ENCODE assay signal across 20 mouse cellular contexts in the genomic region with DNA sequence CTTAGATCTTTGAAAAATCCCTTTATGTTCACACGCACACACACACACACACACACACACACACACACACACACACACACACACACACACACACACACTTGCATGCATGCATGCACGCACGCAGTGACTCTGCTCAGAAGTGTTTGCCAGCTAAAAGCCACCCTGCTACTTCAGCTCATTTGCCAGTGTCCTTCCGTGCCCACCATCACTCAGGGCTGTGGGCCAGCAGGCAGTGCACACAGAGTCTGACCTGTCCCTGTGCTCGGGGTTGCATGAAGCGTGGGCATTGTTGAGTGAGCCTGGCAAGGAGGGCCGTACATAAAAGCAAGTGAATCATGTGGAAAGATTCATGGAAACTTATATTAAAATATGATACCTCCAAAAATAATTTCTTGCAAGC. TPM values are rescaled to one million over a fixed set of nuclear protein-coding genes. Genes with fewer than 3 reads are reported as not detected.
A peak's percentile ranks its signal among the peaks of the same experiment; 100 is the strongest.
DNase-seq lines count a peak whose midpoint lies in the region; ATAC-seq and TF ChIP-seq lines count a peak whose summit lies in the region.
"Had no signal": no experiment of that assay in that cellular context is flagged by ENCODE, and none has a peak within 500 bp of the region (broad histone marks: within the 10 kb centered on the region; RNA-seq: fewer than 3 reads in every experiment).

No protein-coding gene starts in this region.

- H3K4me2 ChIP-seq in forebrain, postnatal 0 days (ENCODE audit: low read depth), result no peak overlapping the region
- no peak overlapping the region for H3K4me2 ChIP-seq in forebrain, embryonic 12.5 days
- H3K4me2 ChIP-seq in limb, embryonic 14.5 days (replicated peaks; ENCODE audit: low read depth, low read length, severe bottlenecking), result no peak overlapping the region
- H3K4me2 ChIP-seq: heart, embryonic 15.5 days; midbrain, embryonic 12.5 days; neural tube, embryonic 15.5 days had no signal

- TF ChIP-seq POLR2A in kidney, adult 2 months (IDR thresholded peaks at IDR 0.05; ENCODE audit: low read depth, low read length), result no peak
- no peak for TF ChIP-seq POLR2A in brain, embryonic 14.5 days (IDR thresholded peaks at IDR 0.05; ENCODE audit: borderline replicate concordance, extremely low read depth, insufficient read depth, insufficient read length, poor library complexity, severe bottlenecking)
- no peak for TF ChIP-seq POLR2A in limb, embryonic 14.5 days (IDR thresholded peaks at IDR 0.05; ENCODE audit: borderline replicate concordance, extremely low read depth, insufficient read depth, insufficient read length)

- no peak for TF ChIP-seq CTCF in forebrain, postnatal 0 days (IDR thresholded peaks at IDR 0.05; ENCODE audit: low read depth)
- no peak for TF ChIP-seq CTCF in kidney, adult 2 months (conservative IDR thresholded peaks at IDR 0.05; ENCODE audit: insufficient read depth, insufficient read length, low read depth, low read length)
- no peak for TF ChIP-seq CTCF in brain, embryonic 14.5 days (IDR thresholded peaks at IDR 0.05; ENCODE audit: borderline replicate concordance, extremely low read depth, insufficient read depth, insufficient read length)

- H3K36me3 ChIP-seq in forebrain, postnatal 0 days (ENCODE audit: insufficient read depth), result no peaks in the 10 kb centered on the region
- H3K36me3 ChIP-seq in forebrain, embryonic 12.5 days (replicated peaks), result no peaks in the 10 kb centered on the region
- H3K36me3 ChIP-seq in kidney, adult 2 months (ENCODE audit: control insufficient read depth, insufficient read depth, low read length), result no peaks in the 10 kb centered on the region
- H3K36me3 ChIP-seq in limb, embryonic 14.5 days (ENCODE audit: control insufficient read depth, insufficient read depth, low read length), result no peaks in the 10 kb centered on the region
- H3K36me3 ChIP-seq: heart, embryonic 15.5 days; midbrain, embryonic 12.5 days; neural tube, embryonic 15.5 days had no signal

- no peak overlapping the region for H3K27ac ChIP-seq in forebrain, postnatal 0 days (ENCODE audit: low read depth, low read length)
- H3K27ac ChIP-seq in forebrain, embryonic 12.5 days, result no peak overlapping the region
- H3K27ac ChIP-seq in kidney, adult 2 months (ENCODE audit: insufficient read depth, low read depth, low read length), result no peak overlapping the region
- H3K27ac ChIP-seq in limb, embryonic 14.5 days (replicated peaks; ENCODE audit: low read depth, low read length), result peak overlapping the region; percentile 55; the same call in 1 of the 2 replicates
- H3K27ac ChIP-seq: heart, embryonic 15.5 days; liver, embryonic 14.5 days; midbrain, embryonic 12.5 days; neural tube, embryonic 15.5 days had no signal

- 66% methylated on average over 7 of the region's 7 CpGs for WGBS in forebrain, postnatal 0 days
- WGBS in forebrain, embryonic 12.5 days, result 87% methylated on average over 7 of the region's 7 CpGs
- 58% methylated on average over 7 of the region's 7 CpGs for WGBS in kidney, adult 2 months
- WGBS in limb, embryonic 14.5 days, result 75% methylated on average over 7 of the region's 7 CpGs

- no peaks in the 10 kb centered on the region for H3K4me1 ChIP-seq in forebrain, postnatal 0 days (ENCODE audit: insufficient read depth)
- H3K4me1 ChIP-seq in forebrain, embryonic 12.5 days, result no peaks in the 10 kb centered on the region
- H3K4me1 ChIP-seq in kidney, adult 2 months (ENCODE audit: control insufficient read depth, insufficient read depth, low read length), result no peaks in the 10 kb centered on the region
- no peaks in the 10 kb centered on the region for H3K4me1 ChIP-seq in limb, embryonic 14.5 days (ENCODE audit: control insufficient read depth, insufficient read depth, low read length)
- H3K4me1 ChIP-seq: heart, embryonic 15.5 days; midbrain, embryonic 12.5 days; neural tube, embryonic 15.5 days had no signal

- ATAC-seq in forebrain, postnatal 0 days, result peak; percentile 51
- no peak for ATAC-seq in forebrain, embryonic 12.5 days (ENCODE audit: low FRiP score)
- ATAC-seq in limb, embryonic 14.5 days (ENCODE audit: low FRiP score, low read depth), result no peak
- ATAC-seq: activated CD4-positive, CD25-positive, alpha-beta regulatory T cell, adult 4 months; forebrain, embryonic 14.5 days; Patski had no signal

- no peaks in the 10 kb centered on the region for H3K27me3 ChIP-seq in forebrain, postnatal 0 days (ENCODE audit: insufficient read depth, low read length)
- no peaks in the 10 kb centered on the region for H3K27me3 ChIP-seq in forebrain, embryonic 12.5 days
- no peaks in the 10 kb centered on the region for H3K27me3 ChIP-seq in kidney, adult 2 months (replicated peaks; ENCODE audit: control insufficient read depth, insufficient read depth, low read length)
- H3K27me3 ChIP-seq in limb, embryonic 14.5 days (ENCODE audit: control insufficient read depth, insufficient read depth, low read length), result no peaks in the 10 kb centered on the region
- H3K27me3 ChIP-seq: heart, embryonic 15.5 days; midbrain, embryonic 12.5 days; neural tube, embryonic 15.5 days; Patski had no signal

- no peak overlapping the region for H3K4me3 ChIP-seq in forebrain, postnatal 0 days (ENCODE audit: low read depth, low read length)
- H3K4me3 ChIP-seq in forebrain, embryonic 12.5 days (replicated peaks), result no peak overlapping the region
- no peak overlapping the region for H3K4me3 ChIP-seq in kidney, adult 2 months (ENCODE audit: insufficient read depth, low read depth, low read length)
- no peak overlapping the region for H3K4me3 ChIP-seq in limb, embryonic 14.5 days (replicated peaks; ENCODE audit: low read length)
- H3K4me3 ChIP-seq: heart, embryonic 15.5 days; midbrain, embryonic 12.5 days; myocyte; neural tube, embryonic 15.5 days had no signal

- no peaks in the 10 kb centered on the region for H3K9me3 ChIP-seq in forebrain, postnatal 0 days (ENCODE audit: low read length)
- no peaks in the 10 kb centered on the region for H3K9me3 ChIP-seq in forebrain, embryonic 12.5 days
- no peaks in the 10 kb centered on the region for H3K9me3 ChIP-seq in limb, embryonic 14.5 days (ENCODE audit: control insufficient read depth, low read length)
- H3K9me3 ChIP-seq: heart, embryonic 15.5 days; midbrain, embryonic 12.5 days; neural tube, embryonic 15.5 days had no signal

- no peak overlapping the region for H3K9ac ChIP-seq in forebrain, postnatal 0 days
- H3K9ac ChIP-seq in forebrain, embryonic 12.5 days, result no peak overlapping the region
- H3K9ac ChIP-seq in limb, embryonic 14.5 days (ENCODE audit: low read depth, low read length, severe bottlenecking), result no peak overlapping the region
- H3K9ac ChIP-seq: heart, embryonic 15.5 days; liver, embryonic 14.5 days; midbrain, embryonic 12.5 days; neural tube, embryonic 15.5 days had no signal

- DNase-seq in forebrain, postnatal 0 days, result peak; percentile 7
- DNase-seq in kidney, postnatal 4 days, result peak; percentile 16 to 36
- no peak for DNase-seq in kidney, adult 2 months
- DNase-seq in brain, embryonic 14.5 days (ENCODE audit: low read depth), result peak; percentile 12
- DNase-seq in limb, embryonic 14.5 days (ENCODE audit: low spot score), result no peak
- no peak for DNase-seq in thymus, adult 18-20 months
- DNase-seq: adrenal gland, postnatal 36 days; heart, adult 18-20 months; kidney, adult 11 months; kidney, postnatal 25 days; thymus, postnatal 36 days had no signal

RNA-seq across cellular contexts. Expression of gene Cdc42ep3, which starts 49.2 kb away (rescaled TPM):
- total RNA-seq in forebrain, postnatal 0 days (2014; rRNA removed), result 38.6 and 40.9 TPM in 2 replicates
- polyA plus RNA-seq in forebrain, postnatal 0 days (2015; fragmentation: Nextera tagmentation; extraction: Ambion mirVana), result 54.0 and 54.8 TPM in 2 replicates
- polyA plus RNA-seq in forebrain, embryonic 12.5 days (2016; fragmentation: Nextera tagmentation; extraction: Ambion mirVana), result 27.2 and 33.1 TPM in 2 replicates
- 12.0 and 14.2 TPM in 2 replicates for polyA plus RNA-seq in kidney, adult 2 months (2012; rRNA removed)
- 25.6 and 27.9 TPM in 2 replicates for polyA plus RNA-seq in brain, embryonic 14.5 days (2012; rRNA removed)
- 26.6 and 35.1 TPM in 2 replicates for polyA plus RNA-seq in limb, embryonic 14.5 days (2012; rRNA removed)
- 69.4 and 72.5 TPM in 2 replicates for polyA plus RNA-seq in limb, embryonic 14.5 days (2014; fragmentation: Nextera tagmentation; extraction: Ambion mirVana)

Comparison
In these comparisons a context has a peak if more than half of its experiments do, and no peak if none do; other contexts are left out.
1. DNase-seq: peak in forebrain, postnatal 0 days (single experiment), kidney, postnatal 4 days (2 of 2) and brain, embryonic 14.5 days (single experiment); none in kidney, adult 2 months (single experiment), limb, embryonic 14.5 days (single experiment) and thymus, adult 18-20 months (0 of 2).